Mouse (Mus musculus): ENCODE results near the gene Scn1b. TPM values are rescaled to one million over a fixed set of nuclear protein-coding genes. Genes with fewer than 3 reads are reported as not detected.

Gene Scn1b
- polyA plus RNA-seq, 1 experiment from 2014 or later, result 2.8 TPM

DNA sequence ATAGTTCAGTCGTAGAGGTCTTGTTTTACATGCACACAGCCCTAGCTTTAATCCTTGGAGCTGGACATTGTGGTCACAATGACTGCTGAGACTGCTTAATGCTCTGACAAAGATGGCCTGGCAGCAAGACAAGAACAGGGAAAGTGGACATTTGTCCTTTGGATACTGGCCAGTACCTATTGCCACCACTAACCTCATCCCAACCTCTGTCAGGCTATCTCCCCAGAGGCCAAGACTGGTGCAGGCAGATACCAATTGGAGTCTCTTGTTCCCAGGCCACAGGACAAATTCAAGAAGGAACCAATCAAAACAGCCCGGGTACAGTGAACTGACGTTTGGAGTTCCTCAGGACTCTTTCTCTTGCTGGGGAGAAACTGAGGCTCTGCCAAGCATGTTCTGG is 38.6 kb downstream of the Scn1b start:
- no peak for DNase-seq (ENCODE audit: low spot score)

DNA sequence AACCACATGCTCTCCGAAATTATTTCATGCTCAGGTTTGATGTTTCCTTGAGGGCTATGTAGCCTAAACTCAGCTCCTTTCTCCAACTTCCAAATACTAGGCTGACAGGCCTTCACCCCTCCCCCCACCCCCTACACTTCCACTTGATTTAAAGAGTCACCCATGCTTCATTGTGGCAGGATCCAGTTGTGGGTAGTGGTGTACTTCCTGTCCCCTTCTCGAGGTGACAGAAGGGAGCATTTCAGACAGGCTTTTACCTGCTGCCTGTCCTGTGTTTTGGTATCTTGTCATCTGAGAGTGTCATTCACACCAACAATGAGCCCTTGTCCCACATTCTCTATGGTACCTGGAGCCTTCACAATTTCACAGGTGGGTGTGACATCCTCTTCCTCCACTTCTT is 39.5 kb downstream of the Scn1b start:
- peak; percentile 23 for DNase-seq (ENCODE audit: low spot score)

DNA sequence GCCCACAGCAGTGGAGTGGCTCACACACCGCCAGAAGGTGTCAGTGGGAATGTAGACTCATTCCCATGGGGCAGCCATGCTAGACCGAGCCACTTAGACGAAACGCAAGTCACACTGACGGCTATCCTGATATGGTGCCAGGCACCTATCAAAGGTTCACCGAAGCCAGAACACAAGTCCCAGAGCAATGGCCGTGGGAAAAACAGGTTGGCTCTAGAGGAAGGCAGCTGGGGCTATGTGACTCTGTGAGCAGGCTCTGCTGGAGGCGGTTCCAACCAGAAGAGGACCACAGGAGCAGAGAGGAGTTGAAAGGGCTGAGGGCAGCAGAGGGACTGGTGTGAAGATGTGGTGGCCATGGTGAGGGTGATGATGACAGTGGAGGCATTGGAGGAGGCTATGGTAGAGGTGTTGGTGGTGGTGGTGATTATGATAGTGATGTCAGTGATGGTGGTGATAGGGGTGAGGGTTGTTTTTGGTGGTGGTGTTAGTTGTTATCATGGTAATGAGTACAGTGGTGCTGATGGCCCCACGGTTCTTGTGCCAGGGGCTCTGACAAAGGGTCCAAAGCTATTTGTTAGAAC is 40.5 kb downstream of the Scn1b start:
- DNase-seq (ENCODE audit: low spot score), result no peak

DNA sequence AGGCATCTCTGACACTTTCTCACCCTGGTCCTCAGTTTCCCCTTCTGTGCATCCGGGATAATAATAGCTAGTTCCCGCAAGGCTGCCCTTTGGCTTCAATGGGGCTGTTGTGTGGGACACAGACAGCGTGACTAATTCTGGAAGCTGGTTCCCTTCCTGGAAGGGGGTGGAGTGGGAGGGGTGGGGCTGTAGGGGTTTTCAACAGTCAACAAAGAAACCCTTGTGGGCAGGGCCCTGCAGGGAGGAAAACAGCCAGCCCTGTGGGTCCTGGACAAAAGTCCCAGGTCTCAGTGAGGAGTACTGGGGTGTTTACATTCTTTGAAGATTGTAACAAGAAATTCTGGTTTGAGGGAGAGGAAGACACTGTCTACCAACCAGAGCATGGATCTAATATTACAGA is 41.6 kb downstream of the Scn1b start:
- no peak for DNase-seq (ENCODE audit: low spot score)

DNA sequence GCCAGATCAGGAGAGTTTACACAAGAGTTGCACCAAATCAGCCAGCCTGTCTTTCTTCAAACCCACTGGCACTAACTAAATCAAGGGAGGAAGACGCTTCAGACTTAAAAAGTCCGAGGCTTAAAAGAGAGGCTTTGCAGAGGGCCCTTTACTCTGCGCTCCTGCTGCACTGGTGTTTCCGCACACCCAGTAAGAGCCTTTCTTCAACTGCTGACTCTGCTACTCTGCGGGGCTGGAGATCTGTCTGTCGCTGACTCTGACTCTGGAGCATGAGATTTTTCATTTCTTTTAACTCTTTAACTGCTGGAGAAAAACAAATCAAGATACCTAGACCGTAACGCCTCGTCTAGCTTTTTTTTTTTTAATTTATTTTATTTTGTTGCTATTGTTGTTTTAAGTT is 42.7 kb downstream of the Scn1b start:
- no peak for DNase-seq (ENCODE audit: low spot score)

DNA sequence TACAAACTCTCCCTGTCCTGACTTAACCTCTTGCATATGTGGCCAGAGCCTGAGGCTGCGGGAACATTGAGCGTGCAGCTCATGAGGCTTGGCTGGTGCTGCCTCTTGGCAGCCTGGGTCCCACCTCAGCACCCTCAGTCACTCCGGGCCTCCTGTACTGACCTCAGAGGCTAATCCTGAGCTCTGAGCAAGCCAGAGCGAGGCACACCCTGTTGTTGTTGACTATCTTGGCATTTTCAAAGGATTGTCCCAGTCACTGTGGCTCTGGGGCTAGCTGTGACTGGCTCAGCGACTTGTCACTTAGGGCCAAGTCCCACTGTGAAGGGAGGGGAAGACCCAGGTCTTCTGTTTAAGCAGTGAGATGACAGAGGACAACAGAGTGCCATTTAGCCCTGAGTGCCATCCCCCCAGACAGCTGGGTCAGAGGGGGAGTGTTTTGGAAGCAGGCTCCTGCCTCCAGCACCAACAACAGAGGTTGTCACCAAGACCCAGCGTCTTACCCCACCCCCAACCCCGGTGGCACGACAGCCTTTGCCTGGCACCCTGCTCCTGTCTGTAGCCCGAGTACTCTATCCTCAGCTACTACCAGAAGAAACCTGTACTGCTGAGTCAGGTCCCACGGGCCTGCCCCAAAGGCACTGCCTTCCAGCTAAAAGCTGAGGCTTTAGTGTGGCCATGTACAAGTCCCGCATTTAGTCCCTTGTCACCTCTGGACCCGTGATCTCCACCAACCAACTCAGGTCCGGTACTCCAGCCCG is 43.8 kb downstream of the Scn1b start:
- DNase-seq (ENCODE audit: low spot score), result no peak

DNA sequence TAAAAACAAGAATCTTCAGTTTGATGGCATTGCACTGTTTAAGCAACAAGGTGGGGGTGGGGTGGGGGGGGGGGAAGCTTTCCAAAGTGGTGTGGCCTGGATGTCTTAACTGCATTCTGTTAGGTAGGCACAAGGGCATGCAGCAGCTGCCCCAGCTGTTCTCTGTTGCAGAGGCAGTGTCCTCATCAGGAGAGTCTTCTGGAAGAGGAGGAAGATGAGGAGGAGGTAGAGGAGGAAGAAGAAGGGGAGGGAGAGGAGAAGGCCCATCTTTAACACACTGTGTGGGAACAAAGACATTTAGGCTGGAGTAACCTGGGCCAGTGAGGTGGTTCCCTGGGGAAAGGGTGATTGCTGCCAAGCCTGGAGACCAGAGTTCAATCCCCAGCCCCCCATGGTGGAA is 44.7 kb downstream of the Scn1b start:
- no peak for DNase-seq (ENCODE audit: low spot score)

DNA sequence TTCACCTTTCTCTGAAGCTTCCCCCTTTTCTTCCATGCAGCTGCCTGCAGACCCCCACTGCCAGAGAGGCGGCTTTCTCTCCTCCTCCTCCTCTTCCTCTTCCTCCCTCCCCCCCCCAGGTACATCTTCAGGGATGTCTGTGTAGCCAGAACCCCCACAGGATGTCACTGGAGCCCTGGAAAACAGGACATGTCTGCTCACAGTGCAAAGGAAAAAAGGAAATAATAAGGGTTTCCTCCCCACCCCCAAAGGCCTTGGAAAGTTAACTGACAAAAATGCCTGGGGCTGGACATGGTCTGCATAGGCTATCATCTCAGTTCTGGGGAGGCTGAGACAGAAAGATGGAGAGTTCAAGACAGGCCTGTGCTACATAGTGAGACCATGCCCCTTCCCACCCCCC is 45.7 kb downstream of the Scn1b start:
- DNase-seq (ENCODE audit: low spot score), result no peak

DNA sequence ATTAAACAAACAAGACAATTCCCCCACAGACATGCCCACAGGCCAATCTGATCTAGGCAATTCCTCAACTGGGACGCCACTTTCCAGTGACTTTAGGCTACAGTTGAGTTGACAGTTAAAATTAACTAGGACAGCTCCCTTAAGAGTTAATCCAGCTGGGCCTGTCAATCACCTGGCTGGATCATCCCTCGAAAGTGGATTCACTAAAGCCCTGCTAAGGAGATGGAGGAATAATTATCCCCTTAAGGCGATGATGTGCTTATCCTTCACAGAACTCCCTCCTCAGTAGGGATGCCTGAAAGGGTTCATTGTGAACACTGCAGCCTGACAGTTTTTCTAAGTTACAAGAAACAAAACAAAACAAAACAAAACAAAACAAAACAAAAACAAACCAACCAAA is 46.2 kb downstream of the Scn1b start:
- DNase-seq (ENCODE audit: low spot score), result no peak

DNA sequence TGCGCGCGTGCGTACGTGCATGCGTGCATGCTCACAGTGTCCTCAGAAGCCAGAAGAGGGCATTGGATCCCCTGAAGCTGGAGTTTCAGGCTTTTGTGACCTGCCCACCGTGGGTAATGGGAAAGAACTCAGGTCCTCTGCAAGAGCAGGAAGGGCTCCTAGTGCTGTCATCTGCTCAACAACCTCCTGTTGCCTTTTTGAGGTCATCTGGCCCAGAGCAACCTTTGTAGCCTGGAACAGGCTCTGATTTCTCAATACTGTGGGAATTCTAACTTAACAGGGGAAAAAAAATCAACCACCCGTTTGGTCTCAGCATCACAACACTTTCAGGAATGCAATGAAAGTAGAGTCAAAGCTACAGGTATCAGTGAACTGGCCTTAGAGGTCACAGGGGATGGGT is 47.1 kb downstream of the Scn1b start:
- no peak for DNase-seq (ENCODE audit: low spot score)

DNA sequence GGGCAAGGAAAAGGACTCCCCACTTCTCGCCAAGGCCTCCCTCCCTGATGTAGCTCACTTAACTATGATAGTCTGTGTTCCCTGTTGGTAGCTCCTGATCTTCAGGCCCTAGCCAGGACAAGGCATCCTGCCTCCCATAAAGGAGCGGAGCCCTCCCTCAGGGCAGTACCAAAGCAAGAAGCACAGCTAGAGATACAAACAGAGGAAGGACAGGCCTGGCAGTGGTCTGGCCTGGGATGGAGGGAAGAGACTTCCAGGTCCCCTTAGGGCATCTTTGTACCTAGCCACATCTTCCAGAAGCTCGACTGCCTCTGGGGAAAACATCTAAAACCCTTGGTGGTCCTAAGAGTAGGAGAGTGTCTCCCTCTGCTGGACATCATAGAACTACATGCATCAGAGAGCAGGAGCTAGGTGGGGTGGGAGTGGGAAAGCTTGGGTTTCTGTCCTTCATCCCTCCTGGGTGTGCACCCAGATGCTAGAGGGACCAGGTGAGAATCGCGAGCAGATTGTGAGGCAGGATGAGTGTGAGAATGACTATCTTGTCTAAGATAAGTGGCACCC is 48.8 kb downstream of the Scn1b start:
- DNase-seq (ENCODE audit: low spot score), result peak; percentile 54

DNA sequence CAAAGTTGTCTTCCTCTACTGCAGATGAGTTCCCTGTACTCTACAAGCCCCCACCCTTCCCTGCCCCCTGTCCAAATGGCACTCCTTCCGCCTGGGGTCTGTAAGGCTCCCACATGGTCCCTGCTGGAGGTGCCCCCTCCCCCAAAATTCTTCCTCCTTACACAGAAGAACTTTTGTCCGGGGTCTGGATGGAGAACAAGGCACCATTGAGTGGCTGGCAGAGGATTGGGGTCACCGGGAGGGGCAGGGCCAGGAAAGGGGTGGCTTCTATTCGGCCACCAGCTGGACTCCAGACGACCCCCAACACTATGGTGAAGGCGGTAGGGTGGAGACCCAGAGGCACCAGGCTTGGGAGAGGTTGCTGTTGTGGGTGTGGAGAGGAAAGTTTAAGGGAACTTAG is 49.3 kb downstream of the Scn1b start:
- no peak for DNase-seq (ENCODE audit: low spot score)

DNA sequence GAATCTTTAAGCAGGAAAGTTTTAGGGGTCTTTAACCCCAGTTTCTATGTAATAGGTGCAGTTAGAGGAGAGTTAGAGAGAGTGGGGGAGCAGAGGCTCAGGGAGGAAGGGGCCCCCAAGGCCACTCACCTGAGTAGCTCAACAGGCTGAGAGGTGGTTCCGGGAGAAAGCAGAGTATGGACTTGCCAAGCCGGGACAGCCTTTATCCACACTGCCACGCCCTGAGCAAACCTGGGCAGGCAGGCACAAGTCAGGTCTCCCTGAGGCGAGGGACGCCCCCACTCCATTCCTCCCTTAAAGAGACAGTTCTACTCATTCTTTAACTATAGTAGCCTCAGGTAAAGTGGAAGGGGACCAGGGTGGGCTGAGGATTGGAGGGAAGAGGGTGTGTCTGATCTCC is 50.3 kb downstream of the Scn1b start, which contains the start of gene Fxyd3:
TSS of gene Fxyd3 (minus strand) at position 213 of the 400 bp plus-strand sequence.
- DNase-seq (ENCODE audit: low spot score), result no peak

DNA sequence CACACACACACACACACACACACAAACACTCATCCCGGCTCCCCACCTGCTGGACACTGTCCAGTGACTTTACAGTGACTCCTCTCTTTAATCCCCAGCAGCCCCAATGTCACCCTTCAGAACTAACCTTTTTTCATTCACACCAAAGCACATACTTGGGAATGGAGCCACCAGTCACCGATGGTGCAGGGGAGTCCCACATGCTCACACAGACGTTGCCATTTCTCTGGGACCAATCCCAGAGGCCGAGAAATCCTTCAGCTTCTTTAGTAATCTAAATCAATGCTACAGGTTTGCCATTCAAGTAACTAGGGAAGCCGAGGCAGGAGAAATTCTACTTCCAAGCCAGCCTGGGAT is 52.1 kb downstream of the Scn1b start:
- DNase-seq (ENCODE audit: low spot score), result no peak

DNA sequence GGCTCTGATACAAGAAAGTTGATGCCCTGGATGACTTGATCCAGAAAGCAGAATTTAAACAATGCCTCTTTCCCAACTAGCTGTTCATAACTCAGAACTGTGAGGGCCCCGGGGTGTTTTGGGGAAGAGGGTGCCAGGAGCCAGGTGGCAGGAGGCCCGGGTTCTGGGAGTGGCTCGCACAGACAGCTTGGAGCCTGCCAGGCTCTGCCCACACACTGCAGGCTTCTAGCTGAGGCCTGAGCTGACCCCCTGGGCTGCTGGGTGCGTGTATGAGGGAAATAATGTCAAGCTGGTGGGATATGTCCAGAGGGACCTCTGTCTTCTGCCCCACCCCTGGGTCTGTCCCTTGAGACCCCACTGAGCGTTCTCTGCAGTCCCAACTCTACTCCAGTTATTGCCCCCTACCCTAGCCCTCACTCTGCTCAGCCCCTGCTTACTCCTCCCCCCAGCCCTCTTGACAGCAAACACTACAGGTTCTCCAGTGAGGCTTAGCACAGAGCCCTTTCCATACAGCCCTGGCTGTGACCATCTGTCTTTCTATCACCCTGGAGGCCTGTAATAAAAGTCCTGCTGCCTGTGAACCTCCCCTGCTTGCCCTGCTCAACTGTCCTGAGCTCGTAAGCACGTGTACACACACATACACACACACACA is 52.6 kb downstream of the Scn1b start:
- no peak for DNase-seq (ENCODE audit: low spot score)

DNA sequence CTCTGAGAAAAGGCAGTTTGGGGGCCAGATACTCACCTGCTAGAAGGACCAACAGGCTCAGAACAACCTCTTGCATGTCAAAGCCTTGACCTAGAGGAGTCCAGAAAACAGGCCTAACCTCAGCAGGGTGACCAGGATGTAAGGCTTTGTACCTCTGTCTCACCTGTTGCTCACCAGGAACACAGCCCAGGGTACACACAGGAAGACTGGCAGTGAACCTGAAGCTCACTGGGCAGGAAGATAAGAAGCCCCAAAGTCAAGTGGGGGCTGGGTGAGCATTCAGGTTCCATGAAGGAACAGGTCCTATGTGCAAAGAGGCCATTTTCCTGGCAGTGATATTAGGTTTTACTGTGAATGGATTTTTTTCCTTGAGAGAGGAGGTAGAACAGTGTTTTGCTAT is 53.3 kb downstream of the Scn1b start:
- no peak for DNase-seq (ENCODE audit: low spot score)

DNA sequence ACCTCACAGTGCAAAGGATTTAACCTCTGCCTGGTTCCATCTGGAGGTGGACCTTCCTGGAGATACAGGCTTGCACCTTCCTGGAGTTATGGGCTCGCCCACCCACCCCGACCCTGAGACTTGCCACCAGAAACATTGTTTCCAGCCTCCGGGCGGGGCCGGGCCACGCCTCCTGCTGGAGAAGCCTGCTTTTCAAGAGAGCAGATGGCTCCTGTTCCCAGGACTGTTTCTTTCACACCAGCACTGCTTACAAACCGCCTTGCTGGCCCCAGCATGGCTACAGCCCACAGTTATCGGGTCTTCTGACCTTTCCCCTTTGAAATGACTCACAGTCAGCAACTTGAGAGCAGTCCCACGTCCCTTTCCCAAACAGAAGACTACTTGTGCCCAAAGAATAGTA is 54.5 kb downstream of the Scn1b start:
- DNase-seq (ENCODE audit: low spot score), result no peak

DNA sequence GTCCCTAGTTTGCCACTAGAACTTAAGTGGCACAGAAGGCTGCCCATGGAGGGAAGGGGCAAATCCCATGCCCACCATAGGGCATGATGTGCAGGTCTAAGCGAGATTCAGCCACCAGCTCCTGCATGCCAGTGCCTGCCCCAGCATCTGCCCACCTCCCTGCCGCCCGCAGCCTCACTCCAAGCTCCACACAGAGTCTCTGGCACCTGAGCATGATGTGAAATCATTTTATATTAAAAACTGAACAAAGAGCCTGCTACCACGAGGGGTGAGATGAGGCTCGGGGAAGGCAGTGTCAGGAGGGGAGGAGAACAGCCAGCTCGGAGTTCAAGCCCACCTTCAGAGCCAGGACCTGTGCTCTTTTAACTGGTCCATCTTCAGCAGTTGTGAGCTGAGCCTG is 56.5 kb downstream of the Scn1b start:
- no peak for DNase-seq (ENCODE audit: low spot score)

DNA sequence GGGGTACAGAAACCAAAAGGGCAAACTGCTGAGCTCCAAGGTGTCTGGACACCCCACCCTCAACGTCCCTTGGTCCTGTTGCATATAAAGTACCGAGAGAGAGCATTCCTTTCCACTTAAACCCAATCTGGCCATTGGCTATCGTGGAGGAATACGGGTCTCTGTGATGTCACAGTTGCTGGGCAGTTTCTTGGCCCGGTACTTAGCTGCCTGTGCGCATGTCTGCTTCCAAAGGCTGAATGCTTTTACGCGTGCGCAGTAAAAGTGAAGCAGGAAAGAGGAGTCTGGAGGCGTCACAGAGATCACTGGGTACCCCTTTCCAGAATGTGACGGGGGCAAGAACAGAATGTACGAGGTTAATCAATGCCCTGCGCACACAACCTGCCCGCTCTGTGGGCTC is 57.3 kb downstream of the Scn1b start:
- DNase-seq (ENCODE audit: low spot score), result no peak

DNA sequence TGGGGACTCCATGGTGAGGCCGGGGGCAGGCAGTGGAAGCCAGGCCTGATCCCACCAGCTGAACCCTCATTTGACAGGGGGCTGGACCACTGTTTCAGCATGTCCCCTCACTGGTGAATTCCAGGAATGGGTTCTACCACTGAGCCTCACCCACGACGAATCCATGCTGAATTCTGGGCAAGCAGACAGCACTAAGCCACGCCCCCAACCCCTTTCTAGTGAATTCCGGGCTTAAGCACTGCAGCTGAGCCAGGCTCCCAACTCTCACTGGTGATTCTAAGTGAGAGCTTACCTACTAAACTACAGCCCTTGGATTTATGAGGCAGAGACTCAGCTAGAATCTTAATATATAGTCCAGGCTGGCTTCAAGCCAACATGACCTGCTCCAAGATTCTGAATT is 59.0 kb downstream of the Scn1b start:
- DNase-seq (ENCODE audit: low spot score), result no peak
